Mouse (Mus musculus) right cerebral cortex, adult 2 months (tissue): ENCODE data around the gene Slc22a1.

Source experiments
- DNase-seq, 2 experiments: peaks; one replicate each; pipeline ENCODE4 v3.0.0; 2021 to 2022; ENCODE audit warnings: low spot score in 2 of 2

Gene Slc22a1

DNA sequence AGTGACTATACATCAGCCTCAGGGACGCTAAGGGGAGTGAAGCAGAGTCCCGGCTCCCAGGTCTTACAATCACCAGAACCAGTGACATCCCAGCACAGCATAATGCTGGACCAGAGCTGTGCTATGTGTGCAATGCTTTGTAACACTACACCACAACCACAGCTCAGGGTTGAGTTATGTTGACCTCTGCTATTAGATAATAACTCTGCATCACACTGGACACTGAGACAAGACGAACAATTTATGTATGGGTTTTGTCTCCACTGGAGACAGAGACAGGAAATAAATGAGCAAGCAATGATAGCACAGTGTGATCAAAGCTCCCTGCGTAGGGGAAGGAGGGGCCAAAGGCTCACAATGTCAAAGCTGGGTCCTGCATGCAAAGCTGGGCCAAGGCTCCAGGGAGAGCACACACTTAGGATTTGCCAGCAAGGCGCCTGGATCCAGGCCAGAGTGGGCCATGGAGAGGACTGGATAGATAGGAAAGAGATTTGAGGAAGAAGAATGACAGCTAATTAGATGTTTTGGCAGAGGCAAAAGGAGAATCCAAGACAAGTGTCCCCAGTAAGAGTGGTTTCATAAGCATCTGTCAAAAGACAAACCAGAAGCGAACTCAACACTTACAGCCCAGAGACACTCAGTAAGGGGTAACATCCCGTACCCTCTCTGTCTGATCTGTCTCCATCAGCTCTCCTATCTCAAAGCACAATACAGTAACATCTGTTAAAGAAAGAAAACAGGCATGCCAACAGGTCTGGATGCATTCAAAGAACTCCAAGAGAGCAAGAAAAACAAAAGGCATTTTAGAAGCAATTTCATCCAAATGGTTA is 43.6 kb downstream of the Slc22a1 start:
- DNase-seq: no peak

DNA sequence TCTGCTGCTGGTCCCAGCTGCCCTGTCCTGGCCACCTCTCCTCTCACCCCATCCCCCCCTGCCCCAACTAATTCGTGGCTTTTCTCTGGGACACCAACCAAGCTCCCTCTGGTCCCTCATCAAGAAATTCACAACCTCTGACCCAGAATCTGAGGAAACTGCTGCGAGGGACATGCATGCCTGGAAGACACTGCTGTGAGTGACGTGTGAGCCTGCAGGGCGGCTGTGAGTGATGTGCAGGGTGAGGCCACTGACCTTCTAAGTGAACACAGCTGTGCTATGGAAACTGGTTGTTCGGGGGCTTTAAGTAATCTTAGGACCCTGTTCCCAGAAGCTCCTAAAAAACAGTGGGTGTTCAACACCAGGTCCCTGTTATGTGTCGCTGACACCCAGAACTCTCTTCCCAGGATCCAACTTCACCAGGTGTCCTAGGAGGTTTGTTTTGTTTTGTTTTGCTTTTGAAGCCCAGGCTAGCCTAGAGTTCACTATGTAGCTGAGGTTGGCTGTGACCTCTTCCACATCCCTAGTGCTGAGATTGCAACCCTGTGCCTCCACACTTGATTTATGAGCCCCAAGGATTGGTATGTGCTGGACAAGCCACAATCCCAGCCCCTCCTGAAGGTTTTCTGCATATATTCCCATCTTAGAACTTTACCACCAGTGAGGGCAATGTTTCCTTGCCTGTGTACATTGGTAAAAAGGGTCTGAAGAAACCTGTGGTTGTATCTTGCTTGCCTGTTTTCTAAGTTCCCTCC is 44.5 kb downstream of the Slc22a1 start:
- no peak for DNase-seq

GRCm38 (mm10) chr17:12627983-12628382 is 47.6 kb downstream of the Slc22a1 start:
- DNase-seq: no peak

- no peak for DNase-seq
These were observed 56.0 kb downstream of the Slc22a1 start for GRCm38 (mm10) chr17:12619641-12620040.

GRCm38 (mm10) chr17:12615429-12615828 is 60.2 kb downstream of the Slc22a1 start:
- no peak for DNase-seq

DNA sequence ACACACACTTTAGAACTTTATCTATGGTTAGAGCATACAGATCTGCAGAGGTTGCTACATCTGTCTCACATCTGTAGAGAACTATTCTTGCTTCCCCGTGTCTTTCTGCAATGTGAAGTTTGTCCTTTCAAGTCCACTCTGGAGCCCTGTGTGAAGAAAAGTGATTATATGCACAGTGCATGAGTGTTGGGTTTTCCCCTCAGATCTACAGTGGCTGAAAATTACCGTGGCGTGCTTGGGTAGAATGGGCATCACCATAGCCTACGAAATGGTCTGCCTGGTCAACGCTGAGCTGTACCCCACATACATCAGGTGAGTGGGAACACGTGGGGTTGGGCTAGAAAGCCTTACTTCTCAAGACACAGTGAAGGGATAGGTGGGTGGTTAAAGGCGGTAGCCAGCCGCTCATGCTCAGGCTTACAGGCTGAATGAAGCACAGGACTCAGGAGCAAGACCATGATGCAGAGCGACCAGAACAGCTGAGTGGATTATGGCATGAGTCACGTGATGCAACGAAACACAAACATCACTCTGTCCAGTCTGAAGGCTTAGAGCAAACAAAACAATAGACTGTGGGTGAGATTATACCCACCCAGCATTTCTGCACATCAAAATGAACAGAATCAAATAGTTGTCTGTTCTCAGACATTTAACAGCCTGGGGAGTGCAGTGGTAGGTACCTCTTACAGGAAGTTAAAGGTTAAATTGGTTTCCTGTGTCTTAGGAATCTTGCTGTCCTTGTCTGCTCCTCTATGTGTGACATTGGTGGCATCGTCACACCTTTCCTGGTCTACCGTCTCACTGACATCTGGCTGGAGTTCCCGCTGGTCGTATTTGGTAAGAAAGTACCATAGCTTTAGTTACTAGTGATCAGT is 60.9 kb downstream of the Slc22a1 start:
- DNase-seq: no peak

- DNase-seq: no peak
These were observed 68.4 kb downstream of the Slc22a1 start for GRCm38 (mm10) chr17:12607202-12607601.

- no peak for DNase-seq
These were observed 69.0 kb downstream of the Slc22a1 start for GRCm38 (mm10) chr17:12606634-12607033.
